Mouse (Mus musculus): Measurements from ENCODE around the gene Trim25. TPM values are rescaled to one million over a fixed set of nuclear protein-coding genes. Genes with fewer than 3 reads are reported as not detected.
A peak's percentile ranks its signal among the peaks of the same experiment; 100 is the strongest.
"Not testable (repeated sequence)": the region's sequence is repeated elsewhere in the genome, so short reads cannot be mapped to it uniquely, and the experiment has no call there.

Gene Trim25
- polyA plus RNA-seq, 1 experiment from 2014 or later, result 13.4 TPM

DNA sequence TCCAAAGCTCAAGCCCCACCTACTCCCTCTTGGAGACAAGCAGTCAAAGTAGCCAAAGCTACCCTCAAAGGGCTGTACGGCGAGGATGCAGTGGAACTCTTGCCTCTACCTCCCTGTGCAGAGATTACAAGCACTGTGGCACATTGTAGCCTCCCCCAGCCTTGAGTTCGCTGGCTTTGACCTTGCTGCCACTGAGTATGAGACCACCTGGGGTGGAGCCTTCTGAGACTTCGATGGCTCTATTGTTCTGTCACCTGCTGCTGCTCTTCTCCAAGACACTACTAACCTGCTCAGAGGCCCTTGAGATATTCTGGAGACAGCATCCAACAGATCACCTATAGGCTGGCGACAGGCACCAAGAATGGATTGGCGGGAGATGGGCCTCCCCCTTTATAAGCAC is 31.4 kb downstream of the Trim25 start:
- Histone ChIP-seq H3K27me3 (ENCODE audit: insufficient read depth, low read length) (no peaks in the 10 kb centered on the region), H3K4me1 (ENCODE audit: insufficient read depth) (no peaks in the 10 kb centered on the region; the same call in 1 of the 2 replicates), H3K4me2 (no peak overlapping the region), H3K36me3 (ENCODE audit: insufficient read depth) (no peaks in the 10 kb centered on the region), H3K9ac (no peak overlapping the region), H3K27ac (ENCODE audit: low read depth) (no peak overlapping the region), H3K4me3 (ENCODE audit: low read depth, low read length) (no peak overlapping the region), H3K9me3 (ENCODE audit: low read depth, low read length) (no peaks in the 10 kb centered on the region)
- WGBS, result 85% methylated on average over 6 of the region's 6 CpGs
- ATAC-seq (ENCODE audit: insufficient read depth), result no peak
- TF ChIP-seq CTCF (IDR thresholded peaks at IDR 0.05; ENCODE audit: low read depth), result no peak
- DNase-seq, result no peak

GRCm38 (mm10) chr11:89031189-89031588 is 32.0 kb downstream of the Trim25 start:
- Histone ChIP-seq H3K4me1 (ENCODE audit: insufficient read depth) (no peaks in the 10 kb centered on the region; the same call in 1 of the 2 replicates), H3K27me3 (ENCODE audit: insufficient read depth, low read length) (no peaks in the 10 kb centered on the region), H3K27ac (ENCODE audit: low read depth) (no peak overlapping the region), H3K9me3 (ENCODE audit: low read depth, low read length) (no peaks in the 10 kb centered on the region), H3K4me3 (ENCODE audit: low read depth, low read length) (no peak overlapping the region), H3K9ac (no peak overlapping the region), H3K36me3 (ENCODE audit: insufficient read depth) (no peaks in the 10 kb centered on the region), H3K4me2 (no peak overlapping the region)
- DNase-seq, result no peak
- no peak for ATAC-seq (ENCODE audit: insufficient read depth)
- WGBS, result 64% methylated on average over 1 of the region's 1 CpGs
- no peak for TF ChIP-seq CTCF (IDR thresholded peaks at IDR 0.05; ENCODE audit: low read depth)

GRCm38 (mm10) chr11:89034592-89034991 is 35.4 kb downstream of the Trim25 start:
- H3K4me3 ChIP-seq (ENCODE audit: low read depth, low read length), result no peak overlapping the region
- TF ChIP-seq CTCF (IDR thresholded peaks at IDR 0.05; ENCODE audit: low read depth), result 0 out of 2 replicates have a peak, but pooled peaks have one; percentile 16
- DNase-seq, result no peak

DNA sequence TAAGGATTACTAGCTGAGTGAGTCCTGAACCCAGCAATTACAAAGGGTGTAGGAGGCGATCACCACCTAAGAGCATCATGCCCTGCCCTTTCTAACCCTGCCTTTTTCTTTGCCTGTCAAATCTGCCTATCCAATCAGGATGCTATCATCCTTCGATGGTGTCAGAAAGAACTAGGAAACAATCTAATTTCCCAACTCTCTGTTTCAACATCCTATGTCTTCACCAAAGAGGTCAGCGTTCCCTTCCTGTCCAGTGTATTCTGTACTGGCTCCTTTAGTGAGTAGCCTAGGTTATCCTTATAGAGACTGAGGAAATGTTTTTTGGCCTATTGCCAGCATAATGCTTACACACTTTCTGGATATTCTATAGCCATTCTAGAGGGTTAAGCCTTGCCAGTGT is 36.4 kb downstream of the Trim25 start:
- TF ChIP-seq CTCF (IDR thresholded peaks at IDR 0.05; ENCODE audit: low read depth), result no peak
- peaks cover 22% of the 10 kb centered on the region for H3K36me3 ChIP-seq (ENCODE audit: insufficient read depth)
- H3K9ac ChIP-seq, result no peak overlapping the region
- no peaks in the 10 kb centered on the region for H3K4me1 ChIP-seq (ENCODE audit: insufficient read depth)
- H3K9me3 ChIP-seq (ENCODE audit: low read depth, low read length), result no peaks in the 10 kb centered on the region
- peak; percentile 49 for DNase-seq
- H3K4me2 ChIP-seq, result no peak overlapping the region
- H3K27me3 ChIP-seq (ENCODE audit: insufficient read depth, low read length), result no peaks in the 10 kb centered on the region
- H3K27ac ChIP-seq (ENCODE audit: low read depth), result no peak overlapping the region
- 77% methylated on average over 3 of the region's 3 CpGs for WGBS
- no peak for ATAC-seq (ENCODE audit: insufficient read depth)
- H3K4me3 ChIP-seq (ENCODE audit: low read depth, low read length), result no peak overlapping the region

More at GRCm38 (mm10) chr11:89034592-89034991, 35.4 kb downstream of the Trim25 start:
- Histone ChIP-seq H3K27ac (ENCODE audit: low read depth) (no peak overlapping the region), H3K4me2 (no peak overlapping the region), H3K36me3 (ENCODE audit: insufficient read depth) (peaks cover 13% of the 10 kb centered on the region), H3K27me3 (ENCODE audit: insufficient read depth, low read length) (no peaks in the 10 kb centered on the region), H3K9me3 (ENCODE audit: low read depth, low read length) (no peaks in the 10 kb centered on the region), H3K4me1 (ENCODE audit: insufficient read depth) (no peaks in the 10 kb centered on the region), H3K9ac (no peak overlapping the region)
- no peak for ATAC-seq (ENCODE audit: insufficient read depth)

GRCm38 (mm10) chr11:89038496-89038895 is 39.3 kb downstream of the Trim25 start:
- Histone ChIP-seq H3K27ac (ENCODE audit: low read depth) (no peak overlapping the region), H3K4me2 (no peak overlapping the region), H3K9me3 (ENCODE audit: low read depth, low read length) (no peaks in the 10 kb centered on the region), H3K9ac (no peak overlapping the region), H3K27me3 (ENCODE audit: insufficient read depth, low read length) (no peaks in the 10 kb centered on the region), H3K4me3 (ENCODE audit: low read depth, low read length) (no peak overlapping the region), H3K36me3 (ENCODE audit: insufficient read depth) (peaks cover 45% of the 10 kb centered on the region), H3K4me1 (ENCODE audit: insufficient read depth) (no peaks in the 10 kb centered on the region)
- DNase-seq, result no peak
- ATAC-seq (ENCODE audit: insufficient read depth), result no peak
- WGBS, result 87% methylated on average over 6 of the region's 6 CpGs
- TF ChIP-seq CTCF (IDR thresholded peaks at IDR 0.05; ENCODE audit: low read depth), result no peak

DNA sequence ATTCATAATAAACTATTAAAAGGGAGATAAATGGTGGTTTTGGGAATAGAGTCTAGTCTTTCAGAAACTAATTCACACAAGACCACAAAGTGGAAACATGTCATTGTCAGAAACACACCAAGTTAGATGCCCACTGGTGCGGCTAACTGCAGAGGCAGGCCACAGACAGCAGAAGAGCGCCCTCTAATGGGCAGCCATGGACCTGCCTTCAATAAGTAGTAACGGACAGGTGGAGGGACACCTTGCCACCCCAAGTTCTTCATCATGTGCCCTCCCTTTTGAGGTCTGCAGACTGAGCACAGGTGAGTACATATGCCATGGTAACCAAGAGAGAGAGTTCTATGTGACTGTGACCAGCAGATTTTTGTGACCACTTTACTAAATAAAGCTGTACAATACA is 40.1 kb downstream of the Trim25 start:
- Histone ChIP-seq H3K27me3 (ENCODE audit: insufficient read depth, low read length) (no peaks in the 10 kb centered on the region), H3K27ac (ENCODE audit: low read depth) (no peak overlapping the region), H3K9ac (no peak overlapping the region), H3K4me1 (ENCODE audit: insufficient read depth) (no peaks in the 10 kb centered on the region), H3K36me3 (ENCODE audit: insufficient read depth) (peaks cover 50% of the 10 kb centered on the region), H3K4me2 (no peak overlapping the region), H3K9me3 (ENCODE audit: low read depth, low read length) (no peaks in the 10 kb centered on the region), H3K4me3 (ENCODE audit: low read depth, low read length) (no peak overlapping the region)
- TF ChIP-seq CTCF (IDR thresholded peaks at IDR 0.05; ENCODE audit: low read depth), result peak; percentile 75
- peak; percentile 71 for DNase-seq
- no peak for ATAC-seq (ENCODE audit: insufficient read depth)
- WGBS, result 25% methylated on average over 3 of the region's 3 CpGs

DNA sequence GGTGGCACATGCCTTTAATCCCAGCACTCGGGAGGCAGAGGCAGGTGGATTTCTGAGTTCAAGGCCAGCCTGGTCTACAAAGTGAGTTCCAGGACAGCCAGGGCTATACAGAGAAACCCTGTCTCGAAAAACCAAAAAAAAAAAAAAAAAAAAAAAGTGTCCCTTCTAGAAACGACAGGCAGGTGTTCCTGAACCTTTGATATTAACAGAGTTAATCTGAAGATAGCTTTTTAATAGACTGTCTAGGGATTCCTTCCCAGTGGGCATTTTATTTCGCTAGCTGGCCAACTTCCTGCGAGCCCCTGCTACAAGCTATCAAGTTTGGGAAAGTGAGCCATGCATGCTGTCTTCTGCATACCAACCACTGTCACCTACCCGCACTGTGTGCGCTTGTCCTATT is 41.9 kb downstream of the Trim25 start:
- not testable (repeated sequence) for H3K4me2 ChIP-seq; H3K9me3 ChIP-seq (ENCODE audit: low read depth, low read length); ATAC-seq (ENCODE audit: insufficient read depth); H3K4me1 ChIP-seq (ENCODE audit: insufficient read depth); H3K4me3 ChIP-seq (ENCODE audit: low read depth, low read length); DNase-seq; H3K27ac ChIP-seq (ENCODE audit: low read depth); H3K27me3 ChIP-seq (ENCODE audit: insufficient read depth, low read length); H3K9ac ChIP-seq
- 88% methylated on average over 6 of the region's 7 CpGs for WGBS
- H3K36me3 ChIP-seq (ENCODE audit: insufficient read depth), result peaks cover 68% of the 10 kb centered on the region

DNA sequence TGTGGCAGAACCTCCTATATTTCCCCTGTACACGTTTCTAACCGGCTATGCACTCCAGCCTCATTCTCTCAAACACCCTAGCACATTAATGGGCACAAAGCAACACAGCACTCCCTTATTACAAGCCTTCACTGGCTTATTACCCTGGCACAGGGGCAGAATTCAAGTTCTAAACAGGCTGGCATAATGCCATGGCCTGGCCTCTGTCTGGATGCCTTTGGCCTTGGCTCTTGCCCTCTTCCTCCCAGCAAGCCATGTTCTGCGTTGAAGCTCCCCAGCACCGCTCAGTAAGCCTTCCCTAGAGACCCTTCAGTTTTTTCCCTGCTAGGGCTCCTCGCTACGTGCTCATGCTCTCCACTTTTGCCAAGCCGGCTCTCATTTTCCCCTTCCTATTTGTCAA is 43.9 kb downstream of the Trim25 start:
- WGBS, result 89% methylated on average over 7 of the region's 7 CpGs
- no peak for ATAC-seq (ENCODE audit: insufficient read depth)

GRCm38 (mm10) chr11:89045501-89045900 is 46.3 kb downstream of the Trim25 start:
- not testable (repeated sequence) for H3K27me3 ChIP-seq (ENCODE audit: insufficient read depth, low read length); DNase-seq; H3K27ac ChIP-seq (ENCODE audit: low read depth); H3K9me3 ChIP-seq (ENCODE audit: low read depth, low read length); H3K4me3 ChIP-seq (ENCODE audit: low read depth, low read length); ATAC-seq (ENCODE audit: insufficient read depth); H3K4me1 ChIP-seq (ENCODE audit: insufficient read depth); H3K4me2 ChIP-seq; H3K9ac ChIP-seq
- WGBS, result 98% methylated on average over 3 of the region's 3 CpGs
- H3K36me3 ChIP-seq (ENCODE audit: insufficient read depth), result peaks cover 84% of the 10 kb centered on the region

More for the DNA sequence above, 43.9 kb downstream of the Trim25 start:
- no peak for TF ChIP-seq CTCF (IDR thresholded peaks at IDR 0.05; ENCODE audit: low read depth)
- H3K27ac ChIP-seq (ENCODE audit: low read depth), result no peak overlapping the region
- H3K36me3 ChIP-seq (ENCODE audit: insufficient read depth), result peaks cover 84% of the 10 kb centered on the region
- no peak for DNase-seq
- no peak overlapping the region for H3K9ac ChIP-seq
- no peaks in the 10 kb centered on the region for H3K4me1 ChIP-seq (ENCODE audit: insufficient read depth)
- no peak overlapping the region for H3K4me2 ChIP-seq
- no peaks in the 10 kb centered on the region for H3K9me3 ChIP-seq (ENCODE audit: low read depth, low read length)
- no peaks in the 10 kb centered on the region for H3K27me3 ChIP-seq (ENCODE audit: insufficient read depth, low read length)
- no peak overlapping the region for H3K4me3 ChIP-seq (ENCODE audit: low read depth, low read length)
